Mouse (Mus musculus) bone marrow macrophage, adult 2 months (primary cell): ENCODE measurements around the gene Cnfn. TPM values are rescaled to one million over a fixed set of nuclear protein-coding genes. Genes with fewer than 3 reads are reported as not detected.
A peak's percentile ranks its signal among the peaks of the same experiment; 100 is the strongest.

Experiments
- H3K27ac ChIP-seq: 2 replicates; pipeline ENCODE4 v1.5.1; 2012; ENCODE audit warnings: low read depth, low read length; ENCODE audit not compliant: insufficient read depth
- H3K4me1 ChIP-seq: 2 replicates; pipeline ENCODE4 v1.6.1; 2012; ENCODE audit warnings: low read length; ENCODE audit not compliant: control insufficient read depth, insufficient read depth
- H3K4me3 ChIP-seq: 2 replicates; pipeline ENCODE4 v1.5.1; 2012; ENCODE audit warnings: mild to moderate bottlenecking, low read length, moderate library complexity; ENCODE audit not compliant: insufficient read depth
- CTCF ChIP-seq: IDR thresholded peaks from 2 replicates; pipeline ENCODE4 v1.5.1; 2012; ENCODE audit warnings: low read depth, mild to moderate bottlenecking, low read length, moderate library complexity
- POLR2A ChIP-seq: IDR thresholded peaks from 2 replicates; pipeline ENCODE4 v1.6.1; 2012; ENCODE audit warnings: mild to moderate bottlenecking, low read depth, low read length, borderline replicate concordance
- polyA plus RNA-seq: library from polyadenylated mRNA; stranded (reverse); fragments of >200 nt; gene quantifications from 2 replicates; pipeline ENCODE4 v1.2.4, GENCODE M21; 2012; ENCODE audit not compliant: missing spikeins, insufficient read depth, insufficient read length

The Cnfn gene
- polyA plus RNA-seq, 1 experiment, result not detected

- Histone ChIP-seq H3K4me1 (peaks cover 14% of the 10 kb centered on the region), H3K4me3 (no peak within 1 kb of the TSS), H3K27ac (no peak within 1 kb of the TSS)
- TF ChIP-seq CTCF, result no peak
- TF ChIP-seq POLR2A, result no peak
These were observed 29.1 kb upstream of the Cnfn start, which contains the start of gene Lipe for GRCm38 (mm10) chr7:25398610-25399009. TSS of gene Lipe (minus strand) at chr7:25398710.

- Histone ChIP-seq H3K4me1 (peaks cover 19% of the 10 kb centered on the region), H3K4me3 (no peak overlapping the region), H3K27ac (peak overlapping the region; percentile 64)
- no peak for TF ChIP-seq POLR2A
- no peak for TF ChIP-seq CTCF
These were observed 27.1 kb upstream of the Cnfn start for GRCm38 (mm10) chr7:25396621-25397020.

- Histone ChIP-seq H3K4me1 (peaks cover 19% of the 10 kb centered on the region), H3K27ac (peak overlapping the region; percentile 82), H3K4me3 (peak overlapping the region; percentile 80)
- no peak for TF ChIP-seq POLR2A
- no peak for TF ChIP-seq CTCF
These were observed 26.3 kb upstream of the Cnfn start for GRCm38 (mm10) chr7:25395558-25396521.

GRCm38 (mm10) chr7:25395186-25395557, 25.6 kb upstream of the Cnfn start:
- H3K27ac ChIP-seq, result peak overlapping the region; percentile 82
- H3K4me1 ChIP-seq, result peaks cover 19% of the 10 kb centered on the region
- peak overlapping the region; percentile 80 for H3K4me3 ChIP-seq
- TF ChIP-seq CTCF, result no peak
- no peak for TF ChIP-seq POLR2A

GRCm38 (mm10) chr7:25394754-25395153, 25.2 kb upstream of the Cnfn start:
- no peak for TF ChIP-seq CTCF
- TF ChIP-seq POLR2A, result no peak
- peak overlapping the region; percentile 82 for H3K27ac ChIP-seq
- peaks cover 19% of the 10 kb centered on the region for H3K4me1 ChIP-seq
- H3K4me3 ChIP-seq, result peak overlapping the region; percentile 80

- Histone ChIP-seq H3K4me1 (peaks cover 19% of the 10 kb centered on the region), H3K4me3 (peak overlapping the region; percentile 80; the same call in 1 of the 2 replicates), H3K27ac (no peak overlapping the region)
- no peak for TF ChIP-seq POLR2A
- TF ChIP-seq CTCF, result no peak
These were observed 24.1 kb upstream of the Cnfn start for GRCm38 (mm10) chr7:25393451-25394210.

GRCm38 (mm10) chr7:25392851-25393250, 23.3 kb upstream of the Cnfn start:
- Histone ChIP-seq H3K4me1 (peaks cover 19% of the 10 kb centered on the region), H3K27ac (no peak overlapping the region), H3K4me3 (no peak overlapping the region)
- no peak for TF ChIP-seq CTCF
- TF ChIP-seq POLR2A, result no peak

- no peak overlapping the region for H3K27ac ChIP-seq
- TF ChIP-seq POLR2A, result no peak
- TF ChIP-seq CTCF, result no peak
- peaks cover 23% of the 10 kb centered on the region for H3K4me1 ChIP-seq
- no peak overlapping the region for H3K4me3 ChIP-seq
These were observed 22.4 kb upstream of the Cnfn start for GRCm38 (mm10) chr7:25391856-25392453.

- Histone ChIP-seq H3K4me3 (no peak overlapping the region), H3K27ac (no peak overlapping the region)
These were observed 21.5 kb upstream of the Cnfn start for GRCm38 (mm10) chr7:25390986-25391385.

More at GRCm38 (mm10) chr7:25390986-25391385, 21.5 kb upstream of the Cnfn start:
- H3K4me1 ChIP-seq, result peaks cover 28% of the 10 kb centered on the region
- no peak for TF ChIP-seq CTCF
- TF ChIP-seq POLR2A, result no peak
